ENCODE assay signal across 8 mouse cellular contexts in genomic region chr5:118108124-118108793, GRCm38 (mm10). TPM values are rescaled to one million over a fixed set of nuclear protein-coding genes. Genes with fewer than 3 reads are reported as not detected.
DNase-seq lines count a peak whose midpoint lies in the region; ATAC-seq and TF ChIP-seq lines count a peak whose summit lies in the region.

No protein-coding gene starts in this region.

- no peak overlapping the region for H3K4me3 ChIP-seq in heart, embryonic 10.5 days
- no peak overlapping the region for H3K4me3 ChIP-seq in limb, embryonic 15.5 days

- intact Hi-C loops in heart, postnatal 14 days (cut with DNase I), result no loop called here

- H3K4me2 ChIP-seq in limb, embryonic 15.5 days, result no peak overlapping the region

- no peak overlapping the region for H3K9ac ChIP-seq in limb, embryonic 15.5 days

- H3K9me3 ChIP-seq in heart, embryonic 10.5 days, result no peaks in the 10 kb centered on the region
- H3K9me3 ChIP-seq in limb, embryonic 15.5 days, result no peaks in the 10 kb centered on the region

- no peaks in the 10 kb centered on the region for H3K27me3 ChIP-seq in heart, embryonic 10.5 days (ENCODE audit: insufficient read depth, poor library complexity, severe bottlenecking)
- H3K27me3 ChIP-seq in limb, embryonic 15.5 days, result no peaks in the 10 kb centered on the region

- no peak for TF ChIP-seq POLR2A in brain, embryonic 14.5 days (IDR thresholded peaks at IDR 0.05; ENCODE audit: borderline replicate concordance, extremely low read depth, insufficient read depth, insufficient read length, poor library complexity, severe bottlenecking)

- peaks cover 68% of the 10 kb centered on the region for H3K36me3 ChIP-seq in heart, embryonic 10.5 days
- H3K36me3 ChIP-seq in limb, embryonic 15.5 days, result peaks cover 60% of the 10 kb centered on the region

- no peak for TF ChIP-seq CTCF in brain, embryonic 14.5 days (IDR thresholded peaks at IDR 0.05; ENCODE audit: borderline replicate concordance, extremely low read depth, insufficient read depth, insufficient read length)

- 77% methylated on average over 17 of the region's 17 CpGs for WGBS in heart, embryonic 10.5 days
- 71% methylated on average over 17 of the region's 17 CpGs for WGBS in limb, embryonic 15.5 days

- no peak for DNase-seq in heart, embryonic 10.5 days (ENCODE audit: low spot score)
- DNase-seq in heart, adult 11 months, result no peak
- peak; percentile 91 for DNase-seq in brain, embryonic 14.5 days (ENCODE audit: low read depth)
- peak; percentile 39 to 53 for DNase-seq in heart, postnatal 14 days
- no peak for DNase-seq in adrenal gland, adult 18-20 months (ENCODE audit: low spot score in 2 of 2)
- no peak for DNase-seq in adrenal gland, adult (ENCODE audit: inconsistent age in 2 of 2, low spot score in 1 of 2)
- DNase-seq in lung, postnatal 14 days, result no peak

- ATAC-seq in limb, embryonic 15.5 days (ENCODE audit: insufficient number of reproducible peaks, low FRiP score, low TSS enrichment, low read depth), result no peak; the same call in 1 of the 2 replicates

- H3K27ac ChIP-seq in heart, embryonic 10.5 days, result 0 out of 2 replicates have a peak overlapping the region, but pooled peaks have one; percentile 9
- H3K27ac ChIP-seq in limb, embryonic 15.5 days, result peak overlapping the region; percentile 27; the same call in 1 of the 2 replicates

- H3K4me1 ChIP-seq in heart, embryonic 10.5 days, result peaks cover 25% of the 10 kb centered on the region
- peaks cover 13% of the 10 kb centered on the region; the same call in 1 of the 2 replicates for H3K4me1 ChIP-seq in limb, embryonic 15.5 days

RNA-seq across cellular contexts. Expression of gene Fbxw8, which starts 47.0 kb away (rescaled TPM):
- 29.4 and 31.2 TPM in 2 replicates for polyA plus RNA-seq in heart, embryonic 10.5 days (2016; fragmentation: Nextera tagmentation; extraction: Ambion mirVana)
- 54.0 and 55.1 TPM in 2 replicates for polyA plus RNA-seq in brain, embryonic 14.5 days (2012; rRNA removed)
- 10 to 100 TPM; 43.3 to 43.6 TPM for total RNA-seq in heart, postnatal 14 days (2021)
- 20.7 and 26.3 TPM in 2 replicates for polyA plus RNA-seq in limb, embryonic 15.5 days (2015; fragmentation: Nextera tagmentation; extraction: Ambion mirVana)
- total RNA-seq in adrenal gland, adult 18-20 months (2021), result 10 to 100 TPM; 47.3 to 51.4 TPM

RNA-seq across cellular contexts. Expression of gene Hrk, which starts 56.2 kb away (rescaled TPM):
- not detected in 2 replicates for polyA plus RNA-seq in heart, embryonic 10.5 days (2016; fragmentation: Nextera tagmentation; extraction: Ambion mirVana)
- 3.2 and 5.8 TPM in 2 replicates for polyA plus RNA-seq in brain, embryonic 14.5 days (2012; rRNA removed)
- 1 to 10 TPM in 1 of 2 experiments, under 1 TPM in 1; 0.76 to 1.2 TPM for total RNA-seq in heart, postnatal 14 days (2021)
- 0.04 and 0.10 TPM in 2 replicates for polyA plus RNA-seq in limb, embryonic 15.5 days (2015; fragmentation: Nextera tagmentation; extraction: Ambion mirVana)
- total RNA-seq in adrenal gland, adult 18-20 months (2021), result under 1 TPM in 1 of 2 experiments, not detected in 1; 0.06 TPM

Comparison
In these comparisons a context has a peak if more than half of its experiments do, and no peak if none do; other contexts are left out.
1. DNase-seq: peak in brain, embryonic 14.5 days (single experiment) and heart, postnatal 14 days (2 of 2); none in heart, embryonic 10.5 days (single experiment), heart, adult 11 months (single experiment), adrenal gland, adult 18-20 months (0 of 2), adrenal gland, adult (0 of 2) and lung, postnatal 14 days (single experiment).